Mouse (Mus musculus) cerebellum, adult 11-12 months (tissue): Measurements from ENCODE around the gene Hmox2.
"Not testable (repeated sequence)": the region's sequence is repeated elsewhere in the genome, so short reads cannot be mapped to it uniquely, and the experiment has no call there.

ENCODE experiments used
- DNase-seq: peaks from one replicate; pipeline ENCODE4 v3.0.0; 2022

Hmox2 gene

DNA sequence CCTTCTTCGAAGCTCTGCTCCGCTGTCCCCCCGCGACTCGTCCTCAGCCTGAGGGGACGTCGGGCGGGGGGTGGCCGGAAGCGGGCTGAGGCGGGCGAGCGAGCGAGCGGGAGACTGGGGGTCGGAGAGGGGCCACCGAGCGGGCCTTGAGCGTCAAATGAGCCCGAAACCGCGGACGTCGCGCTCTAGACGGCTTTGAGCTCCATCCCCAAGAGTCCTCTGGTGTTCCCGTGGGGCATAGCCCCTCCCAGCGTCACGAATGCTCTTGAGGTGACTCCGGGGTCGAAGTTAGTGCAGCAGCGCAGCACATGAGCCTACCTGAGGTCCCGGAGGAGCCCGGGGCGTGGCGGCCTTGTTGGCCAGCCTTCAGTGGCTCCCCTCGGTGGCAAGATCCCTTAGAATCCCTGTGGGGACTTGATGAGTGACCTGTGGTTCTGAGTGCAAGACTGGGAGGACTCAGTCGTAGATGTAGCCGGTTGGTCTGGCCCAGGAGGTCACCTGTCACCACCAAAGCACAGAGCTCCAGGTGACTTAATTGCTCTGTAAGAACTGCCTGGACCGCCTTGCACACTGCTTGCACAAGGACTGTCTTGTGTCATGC, 467 bp downstream of the Hmox2 start:
- DNase-seq = peak; percentile 66

GRCm38 (mm10) chr16:4727526-4727925, 1.4 kb downstream of the Hmox2 start:
- DNase-seq = no peak

- no peak for DNase-seq
These were observed 1.8 kb downstream of the Hmox2 start for GRCm38 (mm10) chr16:4727963-4728362.

DNA sequence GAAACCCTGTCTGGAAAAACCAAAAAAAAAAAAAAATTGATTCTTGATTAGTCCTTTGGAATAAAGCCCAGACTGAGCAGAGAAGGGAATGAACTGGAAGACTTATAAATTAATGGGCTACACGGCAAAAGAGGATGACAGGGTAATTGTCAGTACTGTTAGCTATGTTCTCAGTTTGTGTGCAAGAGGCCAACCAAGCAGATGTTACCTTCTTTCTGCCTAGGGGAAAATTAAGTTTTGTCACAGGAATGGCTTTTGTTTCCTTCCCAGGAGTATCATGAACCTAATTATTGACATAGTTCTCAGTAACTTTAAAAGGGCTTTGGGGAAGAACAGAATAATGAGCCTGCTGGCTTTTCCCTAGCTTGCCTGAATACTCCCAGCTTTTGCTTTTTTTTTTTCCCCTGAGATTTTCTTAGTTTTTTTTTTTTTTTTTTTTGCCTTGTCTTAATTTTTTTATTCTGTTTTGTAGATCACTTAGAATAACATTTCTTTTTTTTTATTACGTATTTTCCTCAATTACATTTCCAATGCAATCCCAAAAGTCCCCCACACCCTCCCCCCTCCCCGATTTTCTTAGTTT, 4.7 kb downstream of the Hmox2 start:
- DNase-seq = no peak

DNA sequence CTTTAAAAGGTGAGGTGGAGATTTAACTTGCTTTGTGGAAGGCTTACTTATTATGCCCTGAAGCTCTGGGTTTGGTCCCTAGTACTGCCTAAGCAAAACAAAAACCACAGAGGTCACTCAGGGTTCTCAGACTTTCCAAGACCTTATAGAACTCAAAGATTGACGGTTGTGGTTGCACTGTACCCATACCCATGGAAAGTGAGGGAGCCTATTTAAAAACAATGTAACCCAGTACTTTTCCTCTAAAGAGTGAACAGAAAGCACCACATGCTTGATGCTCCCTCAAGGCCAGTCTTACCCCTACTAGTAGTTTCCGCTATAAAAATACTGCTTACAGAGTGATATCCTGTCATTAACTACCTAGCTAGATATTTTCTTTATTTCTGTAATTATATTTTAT, 10.1 kb downstream of the Hmox2 start:
- DNase-seq = no peak

DNA sequence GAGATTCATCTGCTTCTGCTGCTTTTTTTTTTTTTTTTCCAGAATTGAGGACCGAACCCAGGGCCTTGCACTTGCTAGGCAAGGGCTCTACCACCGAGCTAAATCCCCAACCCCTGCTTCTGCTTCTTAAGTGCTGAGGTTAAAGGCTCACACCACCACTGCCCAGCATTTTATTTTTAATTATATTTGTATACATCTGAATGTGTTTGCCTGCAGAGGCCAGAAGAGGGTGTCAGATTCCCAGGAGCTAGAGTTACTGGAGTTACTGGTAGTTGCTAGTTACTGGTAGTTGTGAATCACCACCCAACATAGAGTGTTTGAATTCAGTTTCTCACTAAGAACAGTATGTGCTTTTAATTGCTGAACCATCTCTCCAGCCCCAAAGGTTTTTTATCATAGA, 13.8 kb downstream of the Hmox2 start:
- DNase-seq = no peak

- no peak for DNase-seq
These were observed 16.0 kb downstream of the Hmox2 start for GRCm38 (mm10) chr16:4742186-4742585.

GRCm38 (mm10) chr16:4752155-4752554, 26.0 kb downstream of the Hmox2 start:
- DNase-seq = no peak

- DNase-seq = no peak
These were observed 27.9 kb downstream of the Hmox2 start for GRCm38 (mm10) chr16:4754045-4754444.

- DNase-seq = not testable (repeated sequence)
These were observed 30.6 kb downstream of the Hmox2 start for GRCm38 (mm10) chr16:4756660-4757335.

DNA sequence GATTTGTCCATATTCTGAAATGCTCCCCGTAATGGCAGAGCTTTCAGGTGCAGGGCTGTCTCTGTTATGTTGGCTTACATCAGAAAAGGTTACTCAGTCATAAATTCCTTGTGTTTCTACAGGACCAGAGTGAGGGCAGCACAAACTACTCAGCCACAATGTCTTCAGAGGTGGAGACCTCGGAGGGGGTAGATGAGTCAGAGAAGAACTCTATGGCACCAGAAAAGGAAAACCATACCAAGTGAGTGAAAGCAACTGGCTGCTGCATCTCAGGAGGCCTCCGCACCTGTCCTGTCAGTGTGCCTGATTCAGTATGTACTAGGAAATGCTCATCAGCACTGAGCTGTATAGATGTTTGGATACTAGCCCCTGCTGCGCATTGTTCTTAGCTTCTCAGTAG, 36.3 kb downstream of the Hmox2 start:
- DNase-seq = no peak

DNA sequence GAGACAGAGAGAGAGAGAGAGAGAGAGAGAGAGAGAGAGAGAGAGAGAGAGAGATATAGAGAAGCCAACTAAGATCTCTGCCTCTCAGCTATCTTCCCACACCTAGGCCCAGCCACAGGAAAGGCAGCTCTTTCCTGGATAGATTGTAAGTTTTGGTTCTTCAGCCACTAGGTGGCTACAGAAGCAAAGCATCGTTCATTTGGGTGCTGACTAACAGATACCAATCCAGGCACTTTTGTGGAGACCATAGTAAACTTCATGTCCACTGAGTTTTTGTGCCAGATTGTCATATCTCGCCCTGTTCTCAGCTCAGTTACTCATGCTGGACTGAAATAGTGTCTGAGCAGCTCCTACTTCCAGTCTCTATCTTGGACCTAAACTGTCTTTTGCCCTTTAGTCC, 37.1 kb downstream of the Hmox2 start:
- DNase-seq = no peak

DNA sequence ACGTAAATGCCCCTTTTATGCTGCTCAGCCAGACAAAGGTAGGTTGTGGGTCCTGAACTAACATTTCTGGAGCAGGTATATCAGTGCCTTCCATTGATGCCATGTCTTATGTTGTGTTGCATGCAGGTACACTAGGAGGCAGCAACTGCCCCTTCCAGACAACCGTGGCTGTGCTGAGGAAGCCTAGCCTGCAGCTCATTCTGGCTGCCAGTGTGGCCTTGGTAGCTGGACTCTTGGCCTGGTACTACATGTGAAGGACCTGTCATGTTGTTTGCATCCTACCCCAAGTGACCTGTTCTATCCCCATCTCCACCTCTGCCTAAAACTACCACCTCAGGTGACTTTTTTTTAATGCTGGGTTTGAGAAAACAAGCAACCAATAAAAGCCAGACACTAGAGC, 39.7 kb downstream of the Hmox2 start:
- DNase-seq = no peak

GRCm38 (mm10) chr16:4767012-4767790, 41.0 kb downstream of the Hmox2 start:
- DNase-seq = no peak

GRCm38 (mm10) chr16:4768719-4769118, 42.6 kb downstream of the Hmox2 start:
- no peak for DNase-seq

- DNase-seq = no peak
These were observed 47.3 kb downstream of the Hmox2 start for GRCm38 (mm10) chr16:4773289-4773970.

GRCm38 (mm10) chr16:4777171-4777904, 51.2 kb downstream of the Hmox2 start:
- DNase-seq = peak; percentile 43

DNA sequence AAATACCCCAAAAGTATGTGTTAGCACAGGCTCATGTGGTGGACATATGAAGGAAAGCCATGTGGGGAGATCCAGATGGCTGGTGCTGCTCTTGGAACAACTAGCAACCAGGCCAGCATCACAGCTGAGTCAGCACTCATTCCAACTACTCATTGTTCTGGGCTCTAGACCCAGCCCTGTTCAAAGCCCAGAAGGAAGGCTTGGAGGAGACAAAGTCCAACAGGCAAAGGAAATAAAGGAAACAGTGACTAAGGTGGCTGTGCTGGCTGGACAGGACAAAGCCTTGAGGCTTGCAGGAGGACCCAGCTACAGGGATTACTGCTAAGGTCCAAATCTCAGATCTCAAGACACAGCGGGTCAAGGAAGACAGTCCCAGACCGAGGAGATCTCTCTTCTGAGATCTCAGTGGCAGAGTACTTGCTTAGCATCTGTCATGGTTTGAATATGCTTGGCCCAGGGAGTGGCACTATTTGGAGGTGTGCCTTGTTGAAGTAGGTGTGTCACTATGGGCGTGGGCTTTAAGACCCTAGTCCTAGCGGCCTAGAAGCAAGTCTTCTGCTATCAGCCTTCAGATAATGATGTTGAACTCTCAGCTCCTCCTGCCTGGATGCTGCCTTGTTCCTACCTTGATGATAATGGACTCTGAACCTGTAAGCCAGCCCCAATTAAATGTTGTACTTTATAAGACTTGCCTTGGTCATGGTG, 51.9 kb downstream of the Hmox2 start:
- DNase-seq = peak; percentile 45

GRCm38 (mm10) chr16:4778940-4779339, 52.8 kb downstream of the Hmox2 start:
- DNase-seq = no peak

- DNase-seq = peak; percentile 73
These were observed 55.5 kb downstream of the Hmox2 start for GRCm38 (mm10) chr16:4781524-4782196.

DNA sequence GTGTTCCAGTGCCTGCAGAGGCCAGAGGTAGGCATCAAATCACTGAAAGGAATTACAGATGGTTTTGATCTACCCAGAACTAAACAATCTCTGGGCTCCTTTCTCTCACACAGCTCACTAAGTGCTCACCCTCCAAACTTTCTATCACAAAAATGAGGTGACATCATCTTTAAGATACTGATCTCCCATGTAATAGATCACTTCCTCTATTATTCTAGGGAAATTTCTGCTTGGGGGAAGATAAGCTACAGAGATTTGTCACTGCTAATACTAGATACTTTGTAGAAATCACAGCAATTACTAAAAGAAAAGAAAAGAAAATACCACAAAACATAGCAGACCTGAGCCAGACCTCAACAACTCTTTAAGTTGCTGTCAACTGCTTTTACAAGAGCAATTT, 56.4 kb downstream of the Hmox2 start:
- DNase-seq = no peak
